Mouse (Mus musculus) lung, adult 2 months (tissue): ENCODE data around the gene Pmf1. TPM values are rescaled to one million over a fixed set of nuclear protein-coding genes. Genes with fewer than 3 reads are reported as not detected.

Experiments
- DNase-seq: peaks from one replicate; pipeline ENCODE4 v3.0.0; 2022
- H3K4me1 ChIP-seq: fragments of 200-500 bp; 2 replicates; pipeline ENCODE4 v1.6.1; 2011; ENCODE audit warnings: low read length; ENCODE audit not compliant: control insufficient read depth, insufficient read depth
- H3K4me3 ChIP-seq: fragments of 200-500 bp; replicated peaks from 2 replicates; pipeline ENCODE3; 2011; ENCODE audit warnings: low read depth, mild to moderate bottlenecking, control low read depth, low read length; ENCODE audit errors: extremely low read depth
- CTCF ChIP-seq: fragments of 200-500 bp; IDR thresholded peaks from 2 replicates; pipeline ENCODE4 v1.5.1; 2011; ENCODE audit warnings: mild to moderate bottlenecking, low read length, control low read depth; ENCODE audit not compliant: insufficient read depth
- POLR2A ChIP-seq: fragments of 200-500 bp; IDR thresholded peaks from 2 replicates; pipeline ENCODE4 v1.6.1; 2011; ENCODE audit warnings: low read depth, mild to moderate bottlenecking, control low read depth, low read length, borderline replicate concordance; ENCODE audit errors: extremely low read depth
- WGBS: fragments of 180-500 bp; shearing (Covaris S2); methylation state at CpG from one replicate; pipeline ENCODE4 v1.1.7; 2018; 5-methylcytosine and 5-hydroxymethylcytosine counted together
- polyA plus RNA-seq: library from polyadenylated mRNA; depleted of rRNA; stranded (reverse); fragments of >200 nt; gene quantifications from 2 replicates; pipeline ENCODE4 v1.2.3, GENCODE M21; 2012

The Pmf1 gene
- polyA plus RNA-seq, 1 experiment = 27.0 TPM

DNA sequence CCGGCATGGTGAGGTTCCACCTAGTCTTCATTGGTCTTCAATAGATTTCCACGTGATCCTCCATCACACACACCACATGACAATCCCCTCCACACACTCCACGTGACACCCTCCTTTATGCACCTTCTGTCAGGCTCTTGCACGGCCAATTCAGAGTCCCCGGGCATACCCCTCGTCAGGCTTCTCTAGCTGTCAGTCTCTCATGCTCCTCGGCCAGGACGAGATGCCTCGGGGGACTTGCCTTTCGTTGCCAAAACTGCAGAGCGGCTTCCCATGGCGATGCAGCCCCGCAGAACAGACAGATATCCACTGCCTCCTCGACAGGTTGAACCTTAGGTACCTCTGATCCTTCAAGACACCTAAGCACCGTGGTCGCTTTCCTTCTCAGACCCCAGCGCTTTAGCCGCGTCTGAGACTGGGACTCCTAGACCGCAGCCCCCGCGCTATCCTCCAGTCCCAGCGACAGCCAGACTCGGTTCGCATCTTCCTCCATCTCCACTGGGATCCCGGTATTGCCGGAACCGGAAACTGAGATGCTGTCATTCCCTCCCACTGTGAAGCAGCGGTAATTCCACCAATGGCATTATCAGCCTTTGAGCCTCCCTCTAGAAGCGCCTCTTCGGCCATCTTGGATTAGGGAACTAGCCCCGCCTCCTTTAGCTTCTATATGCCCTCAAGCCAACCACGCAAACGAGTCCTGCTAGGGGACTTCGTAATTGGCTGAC is 14.6 kb upstream of the Pmf1 start, which contains the start of gene Slc25a44:
Gene Slc25a44 (minus strand): TSS at position 535 of the 725 bp plus-strand sequence.
- DNase-seq = peak; percentile 94
- Histone ChIP-seq H3K4me3 (peak within 1 kb of the TSS; percentile 87), H3K4me1 (peaks cover 4% of the 10 kb centered on the region; the same call in 1 of the 2 replicates)
- under 1% methylated on average over 35 of the region's 35 CpGs for WGBS
- TF ChIP-seq CTCF = no peak
- TF ChIP-seq POLR2A = peak; percentile 97; the same call in 1 of the 2 replicates

DNA sequence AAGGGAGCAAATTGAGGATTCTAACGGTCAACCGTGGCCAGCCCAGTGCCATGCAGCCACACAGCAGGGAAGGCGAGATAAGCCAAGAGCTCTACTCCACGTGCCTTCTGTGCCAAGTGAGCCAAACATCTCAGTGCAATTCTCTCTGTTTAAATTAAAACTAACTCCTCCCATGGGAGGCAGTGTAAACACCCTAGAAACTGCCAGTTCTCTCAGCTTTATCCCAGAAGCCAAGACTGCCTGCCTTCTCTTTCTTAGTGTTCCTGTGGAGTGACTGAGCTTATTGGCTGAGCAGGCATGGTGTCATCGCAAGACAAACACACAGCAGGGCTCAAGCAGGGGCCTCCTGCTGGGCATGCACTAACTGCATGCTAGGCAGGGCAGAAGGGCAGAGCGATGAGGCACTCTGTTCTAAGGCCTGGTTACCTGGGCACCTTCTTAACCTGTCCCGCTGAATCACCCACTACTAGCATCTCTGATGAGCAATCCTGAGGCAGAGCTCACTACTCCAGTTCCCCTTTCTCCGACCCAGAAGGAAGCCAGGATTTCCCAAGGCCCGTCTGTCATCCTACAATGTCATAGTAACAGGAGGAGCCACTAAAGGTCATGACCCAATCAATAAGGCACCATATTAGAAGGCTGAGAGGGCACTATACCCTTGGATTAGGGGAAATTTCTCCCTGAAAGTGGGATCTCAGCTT is 12.0 kb upstream of the Pmf1 start:
- H3K4me3 ChIP-seq = no peak overlapping the region
- 33% methylated on average over 9 of the region's 9 CpGs for WGBS
- peak; percentile 45 for DNase-seq
- H3K4me1 ChIP-seq = peaks cover 4% of the 10 kb centered on the region; the same call in 1 of the 2 replicates
- TF ChIP-seq POLR2A (peak; percentile 30; the same call in 1 of the 2 replicates), CTCF (0 out of 2 replicates have a peak, but pooled peaks have one; percentile 9)

DNA sequence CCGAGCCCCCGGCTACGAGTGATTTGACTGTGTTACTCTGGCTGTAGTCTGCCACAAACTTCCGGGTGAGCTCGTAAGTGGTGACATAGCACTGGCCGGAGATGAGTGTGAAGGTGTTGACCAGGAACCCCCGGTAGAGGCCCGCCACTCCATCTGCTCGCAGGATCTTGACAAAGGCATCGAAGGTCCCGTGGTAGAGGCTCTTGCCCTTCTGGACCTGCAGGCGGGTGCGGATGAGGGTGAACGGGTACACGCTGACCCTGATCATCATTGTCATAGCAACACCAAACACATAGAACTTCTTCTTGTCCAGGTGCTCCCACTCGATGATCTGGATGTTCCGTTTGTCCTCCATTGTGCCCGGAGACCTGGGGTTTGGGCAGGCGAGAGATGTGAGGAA is 10.6 kb upstream of the Pmf1 start:
- WGBS = 94% methylated on average over 19 of the region's 19 CpGs
- H3K4me3 ChIP-seq = no peak overlapping the region
- TF ChIP-seq POLR2A = no peak
- no peak for TF ChIP-seq CTCF
- no peak for DNase-seq
- H3K4me1 ChIP-seq = peaks cover 4% of the 10 kb centered on the region; the same call in 1 of the 2 replicates

DNA sequence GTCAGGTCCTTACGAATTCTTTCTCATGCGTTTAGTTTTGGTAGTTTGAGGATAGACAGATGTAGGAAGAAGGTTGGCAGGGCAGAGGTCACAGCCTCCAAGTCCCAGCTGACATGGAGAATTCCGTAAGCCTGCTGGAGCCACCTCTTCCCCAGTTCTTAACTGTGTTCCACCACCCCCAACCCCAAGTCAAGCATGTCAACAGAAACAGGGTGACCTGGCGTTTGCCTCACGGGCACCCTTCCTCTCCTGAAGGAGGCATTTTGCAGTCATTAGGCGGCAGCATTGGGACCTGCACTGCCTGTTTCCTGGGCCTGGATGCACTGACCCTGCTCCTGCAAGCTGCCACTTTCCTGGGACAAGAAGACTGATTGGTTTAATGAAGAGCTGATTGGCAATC is 7.9 kb upstream of the Pmf1 start:
- no peak for DNase-seq
- Histone ChIP-seq H3K4me3 (no peak overlapping the region), H3K4me1 (no peaks in the 10 kb centered on the region)
- no peak for TF ChIP-seq CTCF
- TF ChIP-seq POLR2A = no peak
- WGBS = 77% methylated on average over 6 of the region's 6 CpGs

DNA sequence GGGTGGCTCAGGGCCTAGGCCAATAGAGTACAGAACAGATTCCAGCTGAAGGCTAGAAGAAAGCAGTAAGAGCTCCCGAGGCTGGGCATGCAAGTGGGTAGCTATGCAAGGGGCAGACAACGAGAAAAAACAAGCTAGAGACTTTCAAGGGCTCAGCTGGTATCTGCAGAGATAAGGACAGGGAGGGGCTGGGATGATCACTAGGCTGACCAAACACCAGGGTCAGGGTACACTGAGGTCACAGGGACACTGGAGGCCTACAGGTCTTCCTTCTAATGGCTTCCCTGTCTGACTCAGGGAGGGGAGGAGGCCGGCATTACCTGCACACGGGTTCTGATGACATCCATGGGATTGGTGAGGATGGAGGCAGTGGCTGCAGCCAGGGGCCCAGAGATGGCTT is 5.5 kb upstream of the Pmf1 start:
- Histone ChIP-seq H3K4me1 (0 out of 2 replicates have a peak, but pooled peaks cover 3% of the 10 kb centered on the region), H3K4me3 (no peak overlapping the region)
- WGBS = 67% methylated on average over 4 of the region's 4 CpGs
- no peak for TF ChIP-seq POLR2A
- no peak for TF ChIP-seq CTCF
- DNase-seq = no peak

GRCm38 (mm10) chr3:88412636-88413035 is 2.5 kb upstream of the Pmf1 start:
- no peak for DNase-seq
- no peak overlapping the region for H3K4me3 ChIP-seq
- H3K4me1 ChIP-seq = peaks cover 7% of the 10 kb centered on the region
- 82% methylated on average over 11 of the region's 11 CpGs for WGBS
- TF ChIP-seq CTCF (no peak), POLR2A (no peak)

DNA sequence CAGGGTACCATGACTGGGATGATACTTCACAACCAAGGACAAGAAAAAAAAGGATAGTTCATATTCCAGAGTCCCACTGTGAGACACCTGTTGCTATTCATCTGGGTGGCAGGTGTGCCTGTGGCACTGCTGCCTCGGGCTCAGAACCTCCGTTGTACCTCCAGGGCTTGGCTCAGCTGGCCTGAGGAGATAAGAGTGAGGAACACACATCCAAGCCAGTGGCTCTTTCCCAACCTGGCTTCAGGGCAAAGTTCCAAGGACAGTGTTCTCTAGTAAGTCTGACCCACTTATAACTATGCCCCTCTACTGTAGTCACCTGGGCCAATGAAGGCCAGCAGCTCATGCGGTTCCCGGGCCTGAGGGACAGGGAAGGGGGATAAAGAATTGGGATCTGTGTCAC is 1.6 kb upstream of the Pmf1 start:
- 76% methylated on average over 4 of the region's 4 CpGs for WGBS
- no peak for DNase-seq
- Histone ChIP-seq H3K4me1 (peaks cover 7% of the 10 kb centered on the region), H3K4me3 (no peak overlapping the region)
- no peak for TF ChIP-seq POLR2A
- no peak for TF ChIP-seq CTCF

- WGBS = 19% methylated on average over 7 of the region's 7 CpGs
- TF ChIP-seq CTCF (no peak), POLR2A (no peak)
- peaks cover 7% of the 10 kb centered on the region for H3K4me1 ChIP-seq
- DNase-seq = peak; percentile 27
- H3K4me3 ChIP-seq = peak overlapping the region; percentile 35
Measured at GRCm38 (mm10) chr3:88410645-88411031, 507 bp upstream of the Pmf1 start.

GRCm38 (mm10) chr3:88408953-88409352 is 1.2 kb downstream of the Pmf1 start:
- 43% methylated on average over 5 of the region's 5 CpGs for WGBS
- TF ChIP-seq POLR2A (no peak), CTCF (no peak)
- no peak for DNase-seq
- peaks cover 7% of the 10 kb centered on the region for H3K4me1 ChIP-seq
- no peak overlapping the region for H3K4me3 ChIP-seq

DNA sequence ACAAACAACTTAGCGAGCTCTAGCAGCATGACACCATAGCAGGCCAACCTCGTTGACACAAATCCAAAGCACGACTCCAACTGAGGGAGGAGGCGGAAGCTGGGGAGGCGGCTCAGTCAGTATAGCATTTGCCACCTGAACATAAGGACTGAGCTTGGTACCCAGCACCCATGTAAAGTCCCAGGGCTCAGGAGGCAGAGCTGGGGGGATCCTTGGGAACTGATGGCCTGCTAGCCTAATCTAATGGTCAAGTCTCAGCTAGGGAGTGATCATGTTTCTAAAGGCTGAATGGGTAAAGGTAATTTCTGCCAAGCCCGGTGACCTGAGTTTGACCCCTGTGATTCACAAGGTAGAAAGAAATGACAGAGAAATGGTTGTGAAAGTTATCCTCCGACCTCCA is 2.6 kb downstream of the Pmf1 start:
- 52% methylated on average over 7 of the region's 7 CpGs for WGBS
- Histone ChIP-seq H3K4me3 (no peak overlapping the region), H3K4me1 (peaks cover 7% of the 10 kb centered on the region)
- TF ChIP-seq CTCF (no peak), POLR2A (no peak)
- DNase-seq = no peak
